Mouse (Mus musculus): ENCODE results near the gene Gna15. TPM values are rescaled to one million over a fixed set of nuclear protein-coding genes. Genes with fewer than 3 reads are reported as not detected.
A peak's percentile ranks its signal among the peaks of the same experiment; 100 is the strongest.

The Gna15 gene
- polyA plus RNA-seq, 1 experiment: 0.16 TPM

DNA sequence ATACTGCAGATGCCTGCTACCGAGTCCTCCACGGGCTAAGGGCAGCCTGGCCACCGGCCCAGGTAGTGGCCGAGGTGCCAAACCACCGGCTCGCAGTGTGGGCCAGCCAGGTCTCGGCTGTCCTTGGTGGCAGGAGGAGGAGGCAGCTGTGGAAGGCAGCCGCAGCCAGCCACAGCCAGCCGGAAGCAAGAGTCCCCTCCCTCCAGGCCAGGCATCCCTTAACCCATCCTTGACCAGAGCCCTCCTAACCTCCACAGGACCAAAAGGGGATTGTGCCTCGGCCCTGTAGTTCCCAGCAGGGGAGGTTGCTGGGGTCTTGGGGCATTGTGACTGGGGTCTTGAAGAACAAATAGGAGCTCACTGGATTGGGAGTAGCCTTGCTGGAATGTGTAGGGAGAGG lies 40.2 kb upstream of the Gna15 start:
- no peak overlapping the region for H3ac ChIP-seq (ENCODE audit: control insufficient read depth, insufficient read length, low read depth)
- H3K4me3 ChIP-seq (ENCODE audit: insufficient read depth, poor library complexity, severe bottlenecking): no peak overlapping the region
- H3K79me2 ChIP-seq (ENCODE audit: control insufficient read depth, insufficient read depth): peaks cover 52% of the 10 kb centered on the region
- H3K36me3 ChIP-seq (ENCODE audit: control insufficient read depth, insufficient read depth): peaks cover 49% of the 10 kb centered on the region
- TF ChIP-seq MYOG (IDR thresholded peaks at IDR 0.05; ENCODE audit: control insufficient read depth, extremely low read depth, insufficient read length) (no peak), CEBPB (IDR thresholded peaks at IDR 0.05; ENCODE audit: low read depth) (no peak), CTCF (IDR thresholded peaks at IDR 0.05; ENCODE audit: control insufficient read depth, insufficient read depth, insufficient read length) (no peak), MAX (IDR thresholded peaks at IDR 0.05) (no peak), USF1 (IDR thresholded peaks at IDR 0.05; ENCODE audit: low read depth) (no peak), FOSL1 (IDR thresholded peaks at IDR 0.05; ENCODE audit: insufficient read depth, low read length, poor library complexity, severe bottlenecking) (no peak)
- H3K27me3 ChIP-seq (ENCODE audit: control insufficient read depth, insufficient read depth, insufficient read length): no peaks in the 10 kb centered on the region
- peaks cover 30% of the 10 kb centered on the region for H3K79me3 ChIP-seq (ENCODE audit: low read depth)

DNA sequence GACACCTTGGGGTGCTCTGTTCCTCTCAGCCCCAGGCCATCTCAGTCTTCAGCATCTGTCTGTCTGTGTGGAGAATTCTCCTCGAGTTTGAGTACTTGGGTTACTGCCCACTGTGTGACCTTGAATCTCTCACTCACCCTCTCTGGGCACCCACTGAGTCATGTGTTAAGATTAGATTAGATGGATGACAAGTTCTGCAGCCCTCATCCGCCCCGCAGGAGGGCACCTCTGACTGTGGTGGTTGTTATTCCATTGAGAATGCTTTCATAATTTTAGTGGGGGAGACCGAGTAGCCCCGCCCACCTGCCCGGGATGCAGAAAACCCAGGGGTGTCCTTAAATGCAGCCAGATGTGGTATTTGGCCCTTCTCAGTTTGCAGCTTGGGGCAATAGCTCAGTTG lies 39.5 kb upstream of the Gna15 start:
- peaks cover 49% of the 10 kb centered on the region for H3K36me3 ChIP-seq (ENCODE audit: control insufficient read depth, insufficient read depth)
- TF ChIP-seq MYOD1 (IDR thresholded peaks at IDR 0.05; ENCODE audit: control insufficient read depth, insufficient read length, low read depth) (peak; percentile 7), CTCF (IDR thresholded peaks at IDR 0.05; ENCODE audit: control insufficient read depth, insufficient read depth, insufficient read length) (no peak)
- peaks cover 52% of the 10 kb centered on the region for H3K79me2 ChIP-seq (ENCODE audit: control insufficient read depth, insufficient read depth)
- H3K27me3 ChIP-seq (ENCODE audit: control insufficient read depth, insufficient read depth, insufficient read length): no peaks in the 10 kb centered on the region
- peaks cover 30% of the 10 kb centered on the region for H3K79me3 ChIP-seq (ENCODE audit: low read depth)
- H3K4me3 ChIP-seq (ENCODE audit: insufficient read depth, poor library complexity, severe bottlenecking): no peak overlapping the region
- H3ac ChIP-seq (ENCODE audit: control insufficient read depth, insufficient read length, low read depth): no peak overlapping the region

DNA sequence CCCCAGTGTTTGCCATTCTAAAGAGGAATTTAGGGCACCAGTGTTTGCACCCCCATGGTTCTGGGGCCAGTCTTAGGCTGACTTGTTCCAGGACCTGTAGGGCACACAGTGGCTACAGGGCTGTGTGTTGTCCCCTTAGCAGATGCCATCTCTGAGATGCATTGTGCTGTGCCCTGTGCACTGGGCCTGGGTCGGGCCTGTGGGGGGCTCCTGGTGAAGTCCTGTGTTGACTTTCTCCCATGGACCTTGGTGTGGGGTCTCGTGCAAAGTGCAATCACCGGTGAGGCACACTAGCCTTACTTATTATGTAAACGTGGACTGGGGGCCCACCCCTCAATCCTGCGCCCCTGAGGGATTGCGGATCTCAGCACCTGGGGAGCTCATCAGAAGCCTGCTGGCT lies 38.4 kb upstream of the Gna15 start:
- H3K27me3 ChIP-seq (ENCODE audit: control insufficient read depth, insufficient read depth, insufficient read length): no peaks in the 10 kb centered on the region
- H3ac ChIP-seq (ENCODE audit: control insufficient read depth, insufficient read length, low read depth): no peak overlapping the region
- H3K79me2 ChIP-seq (ENCODE audit: control insufficient read depth, insufficient read depth): peaks cover 52% of the 10 kb centered on the region
- H3K4me3 ChIP-seq (ENCODE audit: insufficient read depth, poor library complexity, severe bottlenecking): no peak overlapping the region
- TF ChIP-seq MYOG (IDR thresholded peaks at IDR 0.05; ENCODE audit: control insufficient read depth, extremely low read depth, insufficient read length) (no peak), MYOD1 (IDR thresholded peaks at IDR 0.05; ENCODE audit: control insufficient read depth, insufficient read length, low read depth) (no peak), CTCF (IDR thresholded peaks at IDR 0.05; ENCODE audit: control insufficient read depth, insufficient read depth, insufficient read length) (no peak), USF1 (IDR thresholded peaks at IDR 0.05; ENCODE audit: low read depth) (no peak), MAX (IDR thresholded peaks at IDR 0.05) (no peak), FOSL1 (IDR thresholded peaks at IDR 0.05; ENCODE audit: insufficient read depth, low read length, poor library complexity, severe bottlenecking) (no peak), CEBPB (IDR thresholded peaks at IDR 0.05; ENCODE audit: low read depth) (no peak)
- H3K79me3 ChIP-seq (ENCODE audit: low read depth): peaks cover 30% of the 10 kb centered on the region
- peaks cover 49% of the 10 kb centered on the region for H3K36me3 ChIP-seq (ENCODE audit: control insufficient read depth, insufficient read depth)

- H3ac ChIP-seq (ENCODE audit: control insufficient read depth, insufficient read length, low read depth): peak overlapping the region; percentile 97
- H3K27me3 ChIP-seq (ENCODE audit: control insufficient read depth, insufficient read depth, insufficient read length): no peaks in the 10 kb centered on the region
- H3K4me3 ChIP-seq (ENCODE audit: insufficient read depth, poor library complexity, severe bottlenecking): peak overlapping the region; percentile 95
- TF ChIP-seq MYOG (IDR thresholded peaks at IDR 0.05; ENCODE audit: control insufficient read depth, extremely low read depth, insufficient read length): no peak
- peaks cover 37% of the 10 kb centered on the region for H3K36me3 ChIP-seq (ENCODE audit: control insufficient read depth, insufficient read depth)
- H3K79me3 ChIP-seq (ENCODE audit: low read depth): peaks cover 30% of the 10 kb centered on the region
- peaks cover 52% of the 10 kb centered on the region for H3K79me2 ChIP-seq (ENCODE audit: control insufficient read depth, insufficient read depth)
Measured at GRCm38 (mm10) chr10:81560719-81561459, 36.9 kb upstream of the Gna15 start.

DNA sequence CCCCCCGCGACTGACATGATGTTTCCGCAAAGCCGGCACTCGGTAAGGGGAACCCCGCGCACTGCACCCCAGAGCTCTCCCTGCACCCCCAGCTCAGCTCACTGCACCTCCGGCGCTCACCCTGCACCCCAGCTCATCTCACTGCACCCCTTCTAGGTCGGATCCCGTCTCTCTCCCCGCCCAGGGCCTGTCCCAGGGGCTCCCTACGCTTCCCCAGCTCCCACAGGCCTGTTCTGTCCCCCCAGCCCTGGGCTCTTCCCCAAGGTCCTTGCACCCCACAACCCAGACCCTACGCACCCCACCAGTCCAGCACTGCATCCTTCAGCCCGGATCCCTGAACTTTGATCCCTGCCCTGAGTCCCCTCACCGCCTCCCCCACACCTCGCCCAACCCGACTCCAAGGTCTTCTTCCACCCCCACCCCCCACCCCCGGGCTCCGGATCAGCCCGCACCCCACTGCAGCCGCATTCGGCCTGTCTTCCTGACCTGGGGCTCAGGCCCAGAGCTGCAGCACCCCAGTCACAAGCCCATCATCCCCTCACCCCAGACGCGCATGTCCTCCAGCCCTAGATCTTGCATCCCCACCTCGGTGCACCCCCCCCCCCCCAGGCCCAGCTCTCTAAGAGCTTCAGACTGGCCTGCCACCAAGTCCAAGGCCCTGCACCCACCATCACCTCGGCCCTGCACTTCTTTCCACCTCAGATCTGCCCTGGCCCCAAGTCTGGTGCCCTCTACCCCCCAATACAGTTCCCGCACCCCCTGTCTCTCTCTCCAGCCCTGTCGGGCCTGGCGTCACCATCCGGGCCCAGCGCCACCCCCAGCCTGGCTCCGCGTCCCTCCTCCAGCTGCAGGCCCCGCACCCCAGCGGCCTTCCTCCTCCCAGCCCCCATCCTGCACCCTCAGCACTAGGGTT lies 35.9 kb upstream of the Gna15 start:
- Histone ChIP-seq H3ac (ENCODE audit: control insufficient read depth, insufficient read length, low read depth) (peak overlapping the region; percentile 97), H3K4me3 (ENCODE audit: insufficient read depth, poor library complexity, severe bottlenecking) (peak overlapping the region; percentile 95), H3K79me3 (ENCODE audit: low read depth) (peaks cover 30% of the 10 kb centered on the region), H3K79me2 (ENCODE audit: control insufficient read depth, insufficient read depth) (peaks cover 52% of the 10 kb centered on the region), H3K36me3 (ENCODE audit: control insufficient read depth, insufficient read depth) (peaks cover 28% of the 10 kb centered on the region), H3K27me3 (ENCODE audit: control insufficient read depth, insufficient read depth, insufficient read length) (no peaks in the 10 kb centered on the region)
- TF ChIP-seq FOSL1 (IDR thresholded peaks at IDR 0.05; ENCODE audit: insufficient read depth, low read length, poor library complexity, severe bottlenecking): no peak
- TF ChIP-seq USF1 (IDR thresholded peaks at IDR 0.05; ENCODE audit: low read depth): no peak
- no peak for TF ChIP-seq MAX (IDR thresholded peaks at IDR 0.05)
- no peak for TF ChIP-seq MYOG (IDR thresholded peaks at IDR 0.05; ENCODE audit: control insufficient read depth, extremely low read depth, insufficient read length)

GRCm38 (mm10) chr10:81559163-81559626 lies 35.2 kb upstream of the Gna15 start, which contains the start of gene Aes:
Gene Aes, plus strand, starts transcription at chr10:81559488.
- Histone ChIP-seq H3ac (ENCODE audit: control insufficient read depth, insufficient read length, low read depth) (peak within 1 kb of the TSS; percentile 97), H3K4me3 (ENCODE audit: insufficient read depth, poor library complexity, severe bottlenecking) (peak within 1 kb of the TSS; percentile 95), H3K79me2 (ENCODE audit: control insufficient read depth, insufficient read depth) (peaks cover 49% of the 10 kb centered on the region), H3K27me3 (ENCODE audit: control insufficient read depth, insufficient read depth, insufficient read length) (no peaks in the 10 kb centered on the region), H3K79me3 (ENCODE audit: low read depth) (peaks cover 30% of the 10 kb centered on the region), H3K36me3 (ENCODE audit: control insufficient read depth, insufficient read depth) (peaks cover 21% of the 10 kb centered on the region)
- no peak for TF ChIP-seq MAX (IDR thresholded peaks at IDR 0.05)
- peak; percentile 12 for TF ChIP-seq CEBPB (IDR thresholded peaks at IDR 0.05; ENCODE audit: low read depth)
- no peak for TF ChIP-seq USF1 (IDR thresholded peaks at IDR 0.05; ENCODE audit: low read depth)

All from C2C12 (cell line).